Mouse (Mus musculus) T-helper 17 cell (primary cell): ENCODE data around the gene Mmp25.
"Not testable (repeated sequence)": the region's sequence is repeated elsewhere in the genome, so short reads cannot be mapped to it uniquely, and the experiment has no call there.

ENCODE experiments used
- in situ Hi-C, 2 experiments: fragments of 300-600 bp; cut with MboI, MseI; formaldehyde crosslinking; loops; 1 replicate in 1 of 2; 2 replicates in 1 of 2; pipeline ENCODE4 v1.15.1; 2025; ENCODE audit warnings: high pct_unique_total_duplicates in 2 of 2

Mmp25 gene

GRCm38 (mm10) chr17:23601836-23602585 lies 43.1 kb downstream of the Mmp25 start:
- in situ Hi-C loops, result loop anchor here in 1 of 2 experiments (5.0 kb wide), 1 partner anchor 35 kb away; no protein-coding TSS in a partner anchor

- in situ Hi-C loops, result loop anchor here in 1 of 2 experiments (5.0 kb wide), 1 partner anchor 34 kb away; no protein-coding TSS in a partner anchor
These were observed 44.1 kb downstream of the Mmp25 start, which contains the start of gene Zscan10 for GRCm38 (mm10) chr17:23600641-23601622. Gene Zscan10, plus strand, starts transcription at chr17:23600856.

- in situ Hi-C loops, result loop anchor here in 1 of 2 experiments (5.0 kb wide), 1 partner anchor 32 kb away; no protein-coding TSS in a partner anchor
These were observed 45.4 kb downstream of the Mmp25 start for GRCm38 (mm10) chr17:23599605-23600063.

GRCm38 (mm10) chr17:23598582-23599552 lies 46.2 kb downstream of the Mmp25 start, which contains the start of gene Zfp13:
Gene Zfp13, minus strand, starts transcription at chr17:23599487.
- in situ Hi-C loops, result no loop called here

- in situ Hi-C loops, result not testable (repeated sequence)
These were observed 49.9 kb downstream of the Mmp25 start for GRCm38 (mm10) chr17:23595139-23595538.

GRCm38 (mm10) chr17:23592926-23593300 lies 52.2 kb downstream of the Mmp25 start:
- in situ Hi-C loops, result no loop called here

GRCm38 (mm10) chr17:23592208-23592925 lies 52.7 kb downstream of the Mmp25 start:
- in situ Hi-C loops, result no loop called here

- in situ Hi-C loops, result no loop called here
These were observed 57.8 kb downstream of the Mmp25 start for GRCm38 (mm10) chr17:23587253-23587652.

- in situ Hi-C loops, result no loop called here
These were observed 59.2 kb downstream of the Mmp25 start for GRCm38 (mm10) chr17:23585721-23586491.

- in situ Hi-C loops, result no loop called here
These were observed 60.3 kb downstream of the Mmp25 start for GRCm38 (mm10) chr17:23584786-23585185.
